Mouse (Mus musculus) heart, adult 2 months (tissue): ENCODE data around the gene Ttc38.

ENCODE experiments used
- CTCF ChIP-seq: fragments of 200-600 bp; IDR thresholded peaks from 2 replicates; pipeline ENCODE4 v1.8.1; 2022; ENCODE audit warnings: antibody characterized with exemption, mild to moderate bottlenecking, moderate library complexity
- POLR2A ChIP-seq: fragments of 200-500 bp; IDR thresholded peaks from 2 replicates; pipeline ENCODE4 v1.6.1; 2011; ENCODE audit warnings: mild to moderate bottlenecking, low read depth, low read length, control low read depth; ENCODE audit not compliant: insufficient read depth

DNA sequence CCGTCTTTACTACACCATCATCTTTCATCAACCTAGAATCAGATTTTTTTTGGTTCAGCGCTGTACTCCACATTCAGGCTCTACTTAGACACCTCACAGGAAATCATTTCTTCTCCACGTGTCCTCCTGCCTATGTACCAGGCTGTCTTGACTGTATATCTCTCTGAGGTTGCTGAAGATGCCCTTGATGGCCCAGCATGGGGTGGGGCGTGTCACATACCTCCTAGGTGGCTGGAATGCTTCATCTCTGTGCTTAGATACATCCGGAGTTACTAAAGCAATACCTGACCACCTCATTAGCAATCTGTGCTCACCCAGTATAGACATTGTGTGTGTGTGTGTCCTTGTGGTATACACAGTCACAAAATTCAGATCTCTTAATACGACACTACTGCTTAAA is 36.6 kb upstream of the Ttc38 start:
- TF ChIP-seq CTCF (no peak), POLR2A (no peak)
